Mouse (Mus musculus): ENCODE data around the gene Npy. TPM values are rescaled to one million over a fixed set of nuclear protein-coding genes. Genes with fewer than 3 reads are reported as not detected.
A peak's percentile ranks its signal among the peaks of the same experiment; 100 is the strongest.

Gene Npy
- polyA plus RNA-seq, 1 experiment from 2014 or later: 15.3 TPM

GRCm38 (mm10) chr6:49817183-49817582 is 5.3 kb upstream of the Npy start:
- H3K36me3 ChIP-seq: no peaks in the 10 kb centered on the region
- H3K27me3 ChIP-seq: peaks cover 41% of the 10 kb centered on the region
- H3K9ac ChIP-seq: no peak overlapping the region
- no peak overlapping the region for H3K27ac ChIP-seq (replicated peaks)
- no peaks in the 10 kb centered on the region for H3K9me3 ChIP-seq (replicated peaks)
- no peak for ATAC-seq (ENCODE audit: insufficient number of reproducible peaks, low FRiP score, low TSS enrichment, low read depth)
- H3K4me1 ChIP-seq: peaks cover 5% of the 10 kb centered on the region
- H3K4me3 ChIP-seq (replicated peaks): no peak overlapping the region
- 63% methylated on average over 5 of the region's 5 CpGs for WGBS
- no peak overlapping the region for H3K4me2 ChIP-seq (replicated peaks)

- no peak for ATAC-seq (ENCODE audit: insufficient number of reproducible peaks, low FRiP score, low TSS enrichment, low read depth)
- 54% methylated on average over 6 of the region's 6 CpGs for WGBS
- H3K4me1 ChIP-seq: peaks cover 10% of the 10 kb centered on the region
- no peaks in the 10 kb centered on the region for H3K36me3 ChIP-seq
- H3K9me3 ChIP-seq (replicated peaks): no peaks in the 10 kb centered on the region
- no peak overlapping the region for H3K27ac ChIP-seq (replicated peaks)
- H3K9ac ChIP-seq: no peak overlapping the region
- H3K4me3 ChIP-seq (replicated peaks): no peak overlapping the region
- H3K27me3 ChIP-seq: peaks cover 46% of the 10 kb centered on the region
- no peak overlapping the region for H3K4me2 ChIP-seq (replicated peaks)
Observed at GRCm38 (mm10) chr6:49817625-49818024, 4.9 kb upstream of the Npy start.

GRCm38 (mm10) chr6:49822871-49823230 is 341 bp downstream of the Npy start:
- H3K4me1 ChIP-seq: peaks cover 14% of the 10 kb centered on the region
- WGBS: under 1% methylated on average over 10 of the region's 10 CpGs
- no peaks in the 10 kb centered on the region for H3K36me3 ChIP-seq
- H3K27ac ChIP-seq (replicated peaks): no peak overlapping the region
- H3K9ac ChIP-seq: no peak overlapping the region
- peak overlapping the region; percentile 44 for H3K4me3 ChIP-seq (replicated peaks)
- H3K27me3 ChIP-seq: peaks cover 64% of the 10 kb centered on the region
- no peaks in the 10 kb centered on the region for H3K9me3 ChIP-seq (replicated peaks)
- H3K4me2 ChIP-seq (replicated peaks): peak overlapping the region; percentile 87
- ATAC-seq (ENCODE audit: insufficient number of reproducible peaks, low FRiP score, low TSS enrichment, low read depth): no peak

DNA sequence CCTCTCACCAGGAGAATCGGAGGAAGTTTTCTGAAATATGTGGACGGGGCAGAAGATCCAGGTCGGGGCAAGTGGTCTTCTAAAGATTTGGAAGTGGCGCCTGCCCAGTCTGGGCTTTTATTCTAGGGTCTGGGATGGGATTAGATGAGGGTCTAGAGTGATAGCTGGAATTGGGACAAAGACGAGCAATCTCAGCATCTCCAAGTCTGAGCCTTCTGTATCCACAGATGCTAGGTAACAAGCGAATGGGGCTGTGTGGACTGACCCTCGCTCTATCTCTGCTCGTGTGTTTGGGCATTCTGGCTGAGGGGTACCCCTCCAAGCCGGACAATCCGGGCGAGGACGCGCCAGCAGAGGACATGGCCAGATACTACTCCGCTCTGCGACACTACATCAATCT is 861 bp downstream of the Npy start:
- ATAC-seq (ENCODE audit: insufficient number of reproducible peaks, low FRiP score, low TSS enrichment, low read depth): no peak
- no peak overlapping the region for H3K27ac ChIP-seq (replicated peaks)
- H3K4me3 ChIP-seq (replicated peaks): no peak overlapping the region
- peaks cover 69% of the 10 kb centered on the region for H3K27me3 ChIP-seq
- no peak overlapping the region for H3K9ac ChIP-seq
- no peaks in the 10 kb centered on the region for H3K36me3 ChIP-seq
- peak overlapping the region; percentile 87; the same call in 1 of the 2 replicates for H3K4me2 ChIP-seq (replicated peaks)
- WGBS: 6% methylated on average over 15 of the region's 15 CpGs
- peaks cover 14% of the 10 kb centered on the region for H3K4me1 ChIP-seq
- H3K9me3 ChIP-seq (replicated peaks): no peaks in the 10 kb centered on the region

- Histone ChIP-seq H3K9me3 (replicated peaks) (no peaks in the 10 kb centered on the region), H3K27me3 (peaks cover 70% of the 10 kb centered on the region), H3K27ac (replicated peaks) (no peak overlapping the region)
Observed at GRCm38 (mm10) chr6:49823821-49824220, 1.3 kb downstream of the Npy start.

GRCm38 (mm10) chr6:49831579-49831978 is 9.1 kb downstream of the Npy start:
- no peak for ATAC-seq (ENCODE audit: insufficient number of reproducible peaks, low FRiP score, low TSS enrichment, low read depth)
- WGBS: 78% methylated on average over 2 of the region's 2 CpGs
- no peak overlapping the region for H3K4me3 ChIP-seq (replicated peaks)
- no peaks in the 10 kb centered on the region for H3K36me3 ChIP-seq
- no peak overlapping the region for H3K4me2 ChIP-seq (replicated peaks)
- H3K9ac ChIP-seq: no peak overlapping the region
- H3K4me1 ChIP-seq: no peaks in the 10 kb centered on the region
- no peaks in the 10 kb centered on the region for H3K9me3 ChIP-seq (replicated peaks)
- peaks cover 17% of the 10 kb centered on the region; the same call in 1 of the 2 replicates for H3K27me3 ChIP-seq
- H3K27ac ChIP-seq (replicated peaks): no peak overlapping the region

More at GRCm38 (mm10) chr6:49823821-49824220, 1.3 kb downstream of the Npy start:
- Histone ChIP-seq H3K4me2 (replicated peaks) (no peak overlapping the region), H3K36me3 (no peaks in the 10 kb centered on the region), H3K9ac (no peak overlapping the region), H3K4me3 (replicated peaks) (no peak overlapping the region), H3K4me1 (peaks cover 14% of the 10 kb centered on the region)
- no peak for ATAC-seq (ENCODE audit: insufficient number of reproducible peaks, low FRiP score, low TSS enrichment, low read depth)
- 14% methylated on average over 2 of the region's 2 CpGs for WGBS

GRCm38 (mm10) chr6:49856830-49857229 is 34.3 kb downstream of the Npy start:
- WGBS: 48% methylated on average over 2 of the region's 2 CpGs
- no peak for ATAC-seq (ENCODE audit: insufficient number of reproducible peaks, low FRiP score, low TSS enrichment, low read depth)
- Histone ChIP-seq H3K9ac (no peak overlapping the region), H3K9me3 (replicated peaks) (no peaks in the 10 kb centered on the region), H3K4me2 (replicated peaks) (no peak overlapping the region), H3K27ac (replicated peaks) (no peak overlapping the region), H3K36me3 (no peaks in the 10 kb centered on the region), H3K4me3 (replicated peaks) (no peak overlapping the region), H3K27me3 (no peaks in the 10 kb centered on the region), H3K4me1 (no peaks in the 10 kb centered on the region)

GRCm38 (mm10) chr6:49867571-49867970 is 45.1 kb downstream of the Npy start:
- no peaks in the 10 kb centered on the region for H3K4me1 ChIP-seq
- no peaks in the 10 kb centered on the region for H3K9me3 ChIP-seq (replicated peaks)
- no peak overlapping the region for H3K4me3 ChIP-seq (replicated peaks)
- no peaks in the 10 kb centered on the region for H3K36me3 ChIP-seq
- H3K27ac ChIP-seq (replicated peaks): no peak overlapping the region
- no peaks in the 10 kb centered on the region for H3K27me3 ChIP-seq
- WGBS: 60% methylated on average over 6 of the region's 6 CpGs
- no peak overlapping the region for H3K9ac ChIP-seq
- H3K4me2 ChIP-seq (replicated peaks): no peak overlapping the region
- ATAC-seq (ENCODE audit: insufficient number of reproducible peaks, low FRiP score, low TSS enrichment, low read depth): no peak

DNA sequence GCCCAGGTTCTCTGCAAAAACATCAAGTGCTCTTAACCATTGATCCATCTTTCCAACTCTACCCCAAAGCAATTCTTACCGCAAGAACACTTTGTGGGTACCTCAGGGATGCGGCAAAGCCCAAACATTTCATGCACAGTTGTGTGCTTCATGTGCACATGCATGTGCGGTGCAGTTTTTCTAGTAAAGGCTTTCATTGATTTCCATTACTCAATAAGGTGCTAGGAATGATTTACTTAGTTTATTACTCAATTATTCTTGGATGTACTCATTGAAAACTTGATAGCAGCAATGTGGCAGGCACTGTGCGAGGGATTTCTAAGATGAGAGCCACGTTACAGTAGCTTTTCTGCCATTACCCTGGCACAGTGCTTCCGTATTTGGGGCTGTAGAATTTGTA is 48.6 kb downstream of the Npy start:
- no peaks in the 10 kb centered on the region for H3K36me3 ChIP-seq
- H3K9ac ChIP-seq: no peak overlapping the region
- WGBS: 87% methylated on average over 6 of the region's 6 CpGs
- no peaks in the 10 kb centered on the region for H3K4me1 ChIP-seq
- no peak overlapping the region for H3K4me2 ChIP-seq (replicated peaks)
- no peaks in the 10 kb centered on the region for H3K9me3 ChIP-seq (replicated peaks)
- no peak overlapping the region for H3K27ac ChIP-seq (replicated peaks)
- H3K4me3 ChIP-seq (replicated peaks): no peak overlapping the region
- ATAC-seq (ENCODE audit: insufficient number of reproducible peaks, low FRiP score, low TSS enrichment, low read depth): no peak
- 0 out of 2 replicates have a peak, but pooled peaks cover 3% of the 10 kb centered on the region for H3K27me3 ChIP-seq

DNA sequence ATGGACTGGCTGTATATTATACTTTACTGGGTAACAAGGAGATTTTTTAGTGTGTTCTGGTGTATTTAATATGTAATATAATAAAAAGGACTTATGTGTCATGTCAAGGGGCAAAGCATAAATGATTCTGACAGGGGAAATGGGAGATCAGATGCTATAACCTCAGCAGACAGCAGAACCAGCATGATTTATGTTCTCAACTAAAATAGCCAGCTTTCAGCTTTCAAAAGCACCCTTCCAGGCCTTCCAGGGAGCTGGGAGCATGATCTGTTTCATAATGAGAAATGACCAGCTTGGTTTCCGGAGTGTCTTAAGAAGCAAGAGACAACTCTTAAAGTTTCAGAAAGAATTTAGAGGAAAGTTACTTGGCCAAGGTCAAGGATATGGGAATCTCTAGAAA is 51.0 kb downstream of the Npy start:
- H3K9ac ChIP-seq: no peak overlapping the region
- H3K27me3 ChIP-seq: 0 out of 2 replicates have a peak, but pooled peaks cover 3% of the 10 kb centered on the region
- 64% methylated on average over 1 of the region's 1 CpGs for WGBS
- H3K9me3 ChIP-seq (replicated peaks): no peaks in the 10 kb centered on the region
- H3K27ac ChIP-seq (replicated peaks): no peak overlapping the region
- no peak overlapping the region for H3K4me3 ChIP-seq (replicated peaks)
- H3K4me1 ChIP-seq: no peaks in the 10 kb centered on the region
- no peaks in the 10 kb centered on the region for H3K36me3 ChIP-seq
- no peak for ATAC-seq (ENCODE audit: insufficient number of reproducible peaks, low FRiP score, low TSS enrichment, low read depth)
- no peak overlapping the region for H3K4me2 ChIP-seq (replicated peaks)

GRCm38 (mm10) chr6:49875160-49875559 is 52.6 kb downstream of the Npy start:
- no peaks in the 10 kb centered on the region for H3K36me3 ChIP-seq
- no peak overlapping the region for H3K4me2 ChIP-seq (replicated peaks)
- H3K9ac ChIP-seq: no peak overlapping the region
- 0 out of 2 replicates have a peak, but pooled peaks cover 3% of the 10 kb centered on the region for H3K27me3 ChIP-seq
- no peaks in the 10 kb centered on the region for H3K4me1 ChIP-seq
- no peaks in the 10 kb centered on the region for H3K9me3 ChIP-seq (replicated peaks)
- ATAC-seq (ENCODE audit: insufficient number of reproducible peaks, low FRiP score, low TSS enrichment, low read depth): no peak
- 77% methylated on average over 2 of the region's 2 CpGs for WGBS
- H3K4me3 ChIP-seq (replicated peaks): no peak overlapping the region
- no peak overlapping the region for H3K27ac ChIP-seq (replicated peaks)

DNA sequence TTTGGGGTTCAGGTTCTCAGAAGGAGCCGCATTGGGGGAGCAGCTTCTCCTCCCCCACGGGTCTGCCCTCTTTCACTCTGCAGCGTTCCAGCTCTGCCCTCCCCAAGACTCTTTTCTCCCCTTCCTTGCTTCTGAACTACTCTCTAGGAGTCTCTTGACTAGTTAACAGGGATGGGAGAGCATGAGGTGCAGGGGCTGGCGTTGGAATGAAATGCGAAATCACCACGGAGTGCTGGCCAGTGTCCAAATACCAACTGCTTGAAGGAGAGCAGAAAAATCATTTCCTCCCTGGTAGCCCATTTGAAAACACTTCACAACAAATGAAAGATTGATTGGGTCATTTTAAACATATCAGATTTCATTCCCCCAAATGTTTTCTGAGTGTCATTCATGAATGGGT is 53.3 kb downstream of the Npy start:
- H3K4me3 ChIP-seq (replicated peaks): no peak overlapping the region
- no peak for ATAC-seq (ENCODE audit: insufficient number of reproducible peaks, low FRiP score, low TSS enrichment, low read depth)
- H3K9ac ChIP-seq: no peak overlapping the region
- no peaks in the 10 kb centered on the region for H3K9me3 ChIP-seq (replicated peaks)
- no peak overlapping the region for H3K27ac ChIP-seq (replicated peaks)
- 0 out of 2 replicates have a peak, but pooled peaks cover 3% of the 10 kb centered on the region for H3K27me3 ChIP-seq
- H3K4me1 ChIP-seq: no peaks in the 10 kb centered on the region
- H3K36me3 ChIP-seq: no peaks in the 10 kb centered on the region
- WGBS: 60% methylated on average over 6 of the region's 6 CpGs
- H3K4me2 ChIP-seq (replicated peaks): no peak overlapping the region

All from embryonic facial prominence, embryonic 15.5 days (tissue).